Mouse (Mus musculus) cerebellum, adult 11-12 months (tissue): ENCODE results near the gene A4galt.
A peak's percentile ranks its signal among the peaks of the same experiment; 100 is the strongest.
"Not testable (repeated sequence)": the region's sequence is repeated elsewhere in the genome, so short reads cannot be mapped to it uniquely, and the experiment has no call there.

ENCODE experiments used
- DNase-seq: peaks from one replicate; pipeline ENCODE4 v3.0.0; 2022

A4galt gene

GRCm38 (mm10) chr15:83251176-83252004, at the start of gene A4galt:
TSS of gene A4galt (minus strand) at chr15:83251774.
- DNase-seq = no peak

GRCm38 (mm10) chr15:83299916-83300582, 48.5 kb upstream of the A4galt start:
- no peak for DNase-seq

GRCm38 (mm10) chr15:83299450-83299849, 47.9 kb upstream of the A4galt start:
- DNase-seq = no peak

- DNase-seq = no peak
These were observed 47.2 kb upstream of the A4galt start for GRCm38 (mm10) chr15:83298810-83299209.

- DNase-seq = no peak
These were observed 46.7 kb upstream of the A4galt start for GRCm38 (mm10) chr15:83298313-83298712.

- DNase-seq = no peak
These were observed 45.3 kb upstream of the A4galt start for GRCm38 (mm10) chr15:83296771-83297311.

- DNase-seq = no peak
These were observed 44.5 kb upstream of the A4galt start for GRCm38 (mm10) chr15:83296050-83296449.

GRCm38 (mm10) chr15:83294954-83295353, 43.4 kb upstream of the A4galt start:
- DNase-seq = no peak

GRCm38 (mm10) chr15:83293706-83294645, 42.4 kb upstream of the A4galt start:
- no peak for DNase-seq

- DNase-seq = no peak
These were observed 41.6 kb upstream of the A4galt start for GRCm38 (mm10) chr15:83293144-83293543.

GRCm38 (mm10) chr15:83292261-83293056, 40.9 kb upstream of the A4galt start:
- no peak for DNase-seq

GRCm38 (mm10) chr15:83290899-83291298, 39.3 kb upstream of the A4galt start:
- no peak for DNase-seq

- DNase-seq = no peak
These were observed 33.3 kb upstream of the A4galt start for GRCm38 (mm10) chr15:83284828-83285227.

GRCm38 (mm10) chr15:83282397-83282796, 30.8 kb upstream of the A4galt start:
- DNase-seq = no peak

- DNase-seq = no peak
These were observed 29.7 kb upstream of the A4galt start for GRCm38 (mm10) chr15:83281303-83281702.

GRCm38 (mm10) chr15:83278579-83278978, 27.0 kb upstream of the A4galt start:
- DNase-seq = no peak

GRCm38 (mm10) chr15:83277451-83277850, 25.9 kb upstream of the A4galt start:
- peak; percentile 66 for DNase-seq

GRCm38 (mm10) chr15:83274237-83274636, 22.7 kb upstream of the A4galt start:
- not testable (repeated sequence) for DNase-seq

- no peak for DNase-seq
These were observed 21.4 kb upstream of the A4galt start for GRCm38 (mm10) chr15:83273017-83273416.

- not testable (repeated sequence) for DNase-seq
These were observed 19.6 kb upstream of the A4galt start for GRCm38 (mm10) chr15:83271221-83271620.

- not testable (repeated sequence) for DNase-seq
These were observed 18.4 kb upstream of the A4galt start for GRCm38 (mm10) chr15:83269985-83270384.

- not testable (repeated sequence) for DNase-seq
These were observed 16.9 kb upstream of the A4galt start for GRCm38 (mm10) chr15:83268428-83268827.
